Mouse (Mus musculus) myocyte (in vitro differentiated cells): ENCODE data around the gene S1pr5. TPM values are rescaled to one million over a fixed set of nuclear protein-coding genes. Genes with fewer than 3 reads are reported as not detected.
"Not testable (repeated sequence)": the region's sequence is repeated elsewhere in the genome, so short reads cannot be mapped to it uniquely, and the experiment has no call there.

Source experiments
- H3K27me3 ChIP-seq: one replicate; pipeline ENCODE4 v1.6.1; 2011; ENCODE audit not compliant: control insufficient read depth, insufficient read depth, insufficient read length
- H3K36me3 ChIP-seq: one replicate; pipeline ENCODE4 v1.6.1; 2011; ENCODE audit not compliant: control insufficient read depth, insufficient read depth
- H3K4me2 ChIP-seq: one replicate; pipeline ENCODE4 v1.6.1; 2011; ENCODE audit warnings: low read depth, control low read depth
- H3K4me3 ChIP-seq: one replicate; pipeline ENCODE4 v1.5.1; 2011; ENCODE audit warnings: mild to moderate bottlenecking, control low read depth, moderate library complexity
- H3K79me2 ChIP-seq: one replicate; pipeline ENCODE4 v1.6.1; 2011; ENCODE audit not compliant: control insufficient read depth, insufficient read depth
- H3ac ChIP-seq: one replicate; pipeline ENCODE4 v1.6.1; 2011; ENCODE audit not compliant: control insufficient read depth, insufficient read length
- CEBPB ChIP-seq: IDR thresholded peaks from 2 replicates; pipeline ENCODE4 v1.6.1; 2011; ENCODE audit warnings: mild to moderate bottlenecking, moderate library complexity; ENCODE audit not compliant: poor library complexity, insufficient read depth, severe bottlenecking
- E2F4 ChIP-seq: IDR thresholded peaks from one replicate; pipeline ENCODE4 v1.6.1; 2011; ENCODE audit warnings: mild to moderate bottlenecking, control low read depth, moderate library complexity; ENCODE audit not compliant: insufficient read depth
- MAX ChIP-seq: IDR thresholded peaks from one replicate; pipeline ENCODE4 v1.6.1; 2011; ENCODE audit warnings: low read depth, mild to moderate bottlenecking, control low read depth
- MYOD1 ChIP-seq, 3 experiments: IDR thresholded peaks; one replicate each; pipeline ENCODE4 v1.6.1; 2011; ENCODE audit warnings: control low read depth in 2 of 3, low read depth in 2 of 3, mild to moderate bottlenecking in 2 of 3, moderate library complexity in 1 of 3; ENCODE audit not compliant: insufficient read length in 2 of 3, control insufficient read depth in 1 of 3
- MYOG ChIP-seq, 3 experiments: IDR thresholded peaks; one replicate each; pipeline ENCODE4 v1.6.1; 2011; ENCODE audit warnings: control low read depth in 2 of 3, low read depth in 2 of 3, mild to moderate bottlenecking in 2 of 3; ENCODE audit not compliant: insufficient read length in 2 of 3, control insufficient read depth in 1 of 3, insufficient read depth in 1 of 3
- POLR2A ChIP-seq: IDR thresholded peaks from one replicate; pipeline ENCODE4 v1.6.1; 2011; ENCODE audit warnings: low read depth, mild to moderate bottlenecking, control low read depth, moderate library complexity; ENCODE audit not compliant: insufficient read length
- POLR2AphosphoS2 ChIP-seq: IDR thresholded peaks from one replicate; pipeline ENCODE4 v1.6.1; 2011; ENCODE audit warnings: low read depth, control low read depth; ENCODE audit not compliant: insufficient read length
- REST ChIP-seq: IDR thresholded peaks from one replicate; pipeline ENCODE4 v1.6.1; 2011; ENCODE audit warnings: mild to moderate bottlenecking, control low read depth, moderate library complexity; ENCODE audit not compliant: insufficient read depth, insufficient read length
- SRF ChIP-seq: IDR thresholded peaks from one replicate; pipeline ENCODE4 v1.6.1; 2011; ENCODE audit warnings: low read depth; ENCODE audit not compliant: control insufficient read depth, insufficient read length
- TCF12 ChIP-seq: IDR thresholded peaks from one replicate; pipeline ENCODE4 v1.6.1; 2011; ENCODE audit warnings: mild to moderate bottlenecking, control low read depth; ENCODE audit not compliant: poor library complexity, insufficient read depth, severe bottlenecking
- TCF3 ChIP-seq: IDR thresholded peaks from one replicate; pipeline ENCODE4 v1.6.1; 2011; ENCODE audit warnings: low read depth, control low read depth; ENCODE audit not compliant: insufficient read length
- USF1 ChIP-seq: IDR thresholded peaks from one replicate; pipeline ENCODE4 v1.6.1; 2011; ENCODE audit warnings: low read depth, mild to moderate bottlenecking, control low read depth, moderate library complexity
- polyA plus RNA-seq: library from polyadenylated mRNA; unstranded; fragments of >200 nt; fragmentation: generic; extraction: Trizol; gene quantifications from one replicate; pipeline ENCODE4 v1.2.1, GENCODE M21; 2012; ENCODE audit warnings: missing spikeins

The S1pr5 gene
- polyA plus RNA-seq, 1 experiment, result 0.22 TPM

DNA sequence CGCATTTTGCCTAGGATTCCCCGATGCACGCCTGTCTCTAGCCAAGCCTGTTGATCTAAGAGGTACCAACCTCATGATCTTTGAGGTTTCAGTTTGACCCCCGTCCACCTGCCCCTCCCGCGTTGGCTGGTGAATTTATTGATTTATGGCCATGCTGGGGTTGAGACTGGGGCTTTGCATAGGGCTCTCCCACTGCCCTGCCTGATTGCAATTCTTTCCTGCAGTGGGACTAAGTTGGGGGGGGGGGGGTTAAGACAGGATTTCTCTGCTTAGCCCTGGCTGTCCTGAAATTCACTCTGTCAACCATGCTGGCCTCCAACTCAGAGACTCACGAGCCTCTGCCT, 22.9 kb downstream of the S1pr5 start:
- no peaks in the 10 kb centered on the region for H3K79me2 ChIP-seq
- H3ac ChIP-seq, result no peak overlapping the region
- H3K4me3 ChIP-seq, result peak overlapping the region; percentile 18

DNA sequence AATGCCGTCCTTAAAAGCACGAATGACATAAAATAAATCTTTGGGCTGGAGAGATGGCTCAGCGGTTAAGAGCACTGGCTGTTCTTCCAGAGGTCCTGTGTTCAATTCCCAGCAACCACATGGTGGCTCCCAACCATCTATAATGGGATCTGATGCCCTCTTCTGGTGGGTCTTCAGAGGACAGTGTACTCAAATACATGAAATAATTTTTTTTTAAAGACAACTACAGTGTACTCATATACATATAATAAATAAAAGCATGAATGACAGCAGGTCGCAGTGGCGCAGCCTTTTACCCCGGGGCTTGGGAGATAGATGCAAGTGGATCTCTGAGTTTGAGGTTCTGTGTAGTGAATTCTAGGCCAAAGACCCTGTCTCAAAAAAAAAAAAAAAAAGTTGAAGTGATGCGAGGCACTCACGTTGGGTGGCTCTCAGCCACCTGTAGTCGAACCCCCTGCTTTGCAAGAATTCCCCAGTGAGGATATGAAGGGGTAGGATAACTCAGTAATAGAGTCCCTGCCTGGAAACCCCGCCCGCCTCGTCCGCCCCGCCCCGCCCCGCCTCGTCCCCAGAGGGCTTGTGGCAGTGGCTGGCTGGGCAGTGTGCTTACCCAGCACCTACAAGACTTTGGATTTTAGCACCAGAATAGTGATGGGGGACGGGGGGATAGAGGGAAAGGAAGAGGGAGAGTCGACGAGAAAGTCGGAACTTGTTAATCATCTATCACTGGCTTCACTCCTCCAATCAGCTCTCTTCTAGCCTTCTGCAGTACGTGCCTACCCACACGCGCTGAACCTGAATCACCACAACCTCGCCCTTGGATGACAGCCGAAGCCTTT, 23.4 kb downstream of the S1pr5 start:
- Histone ChIP-seq H3K4me2 (peak overlapping the region; percentile 86), H3ac (no peak overlapping the region), H3K36me3 (no peaks in the 10 kb centered on the region), H3K4me3 (peak overlapping the region; percentile 18), H3K79me2 (no peaks in the 10 kb centered on the region), H3K27me3 (no peaks in the 10 kb centered on the region)
- TF ChIP-seq CEBPB (no peak), USF1 (no peak)

More for the DNA sequence above, 22.9 kb downstream of the S1pr5 start:
- no peaks in the 10 kb centered on the region for H3K27me3 ChIP-seq
- H3K4me2 ChIP-seq, result peak overlapping the region; percentile 86
- no peaks in the 10 kb centered on the region for H3K36me3 ChIP-seq
- TF ChIP-seq MYOD1 (IDR thresholded peaks at IDR 0.05; ENCODE audit: control insufficient read depth in 1 of 3, insufficient read length in 2 of 3, low read depth in 2 of 3), result no peak
- TF ChIP-seq POLR2AphosphoS2, result no peak
- TF ChIP-seq TCF12, result no peak
- no peak for TF ChIP-seq CEBPB
- no peak for TF ChIP-seq E2F4
- no peak for TF ChIP-seq USF1
- no peak for TF ChIP-seq TCF3
- TF ChIP-seq MYOG (IDR thresholded peaks at IDR 0.05; ENCODE audit: control insufficient read depth in 1 of 3, insufficient read depth in 1 of 3, insufficient read length in 2 of 3, low read depth in 2 of 3), result no peak
- TF ChIP-seq POLR2A, result no peak
- TF ChIP-seq MAX, result no peak
- no peak for TF ChIP-seq SRF
- TF ChIP-seq REST, result no peak

DNA sequence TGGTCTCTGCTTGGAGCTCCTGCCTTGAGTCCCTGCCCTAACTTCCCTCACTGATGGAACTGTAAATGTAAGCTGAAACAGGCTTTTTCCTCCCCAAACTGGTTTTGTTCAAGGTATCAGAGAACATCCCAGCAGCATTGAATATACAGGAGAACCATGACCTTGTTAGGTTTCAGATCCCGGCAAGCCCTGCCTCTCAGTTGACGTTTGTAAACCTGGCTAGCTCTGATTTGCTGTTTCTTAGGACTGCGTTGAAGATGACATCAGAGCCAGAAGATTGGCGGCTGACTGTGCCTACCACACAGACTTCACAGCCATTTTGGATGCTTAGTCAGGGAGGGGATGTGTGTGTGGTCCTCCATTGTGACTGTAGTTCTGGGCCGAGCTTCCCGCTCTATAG, 24.3 kb downstream of the S1pr5 start:
- H3ac ChIP-seq, result no peak overlapping the region
- no peaks in the 10 kb centered on the region for H3K27me3 ChIP-seq
- TF ChIP-seq SRF (no peak), TCF12 (no peak), CEBPB (no peak), E2F4 (no peak), TCF3 (no peak), MYOG (IDR thresholded peaks at IDR 0.05; ENCODE audit: control insufficient read depth in 1 of 3, insufficient read depth in 1 of 3, insufficient read length in 2 of 3, low read depth in 2 of 3) (no peak), MYOD1 (IDR thresholded peaks at IDR 0.05; ENCODE audit: control insufficient read depth in 1 of 3, insufficient read length in 2 of 3, low read depth in 2 of 3) (no peak), POLR2A (no peak), POLR2AphosphoS2 (no peak), REST (no peak), USF1 (no peak), MAX (no peak)
- no peaks in the 10 kb centered on the region for H3K36me3 ChIP-seq
- H3K4me2 ChIP-seq, result no peak overlapping the region
- H3K4me3 ChIP-seq, result no peak overlapping the region
- H3K79me2 ChIP-seq, result no peaks in the 10 kb centered on the region

DNA sequence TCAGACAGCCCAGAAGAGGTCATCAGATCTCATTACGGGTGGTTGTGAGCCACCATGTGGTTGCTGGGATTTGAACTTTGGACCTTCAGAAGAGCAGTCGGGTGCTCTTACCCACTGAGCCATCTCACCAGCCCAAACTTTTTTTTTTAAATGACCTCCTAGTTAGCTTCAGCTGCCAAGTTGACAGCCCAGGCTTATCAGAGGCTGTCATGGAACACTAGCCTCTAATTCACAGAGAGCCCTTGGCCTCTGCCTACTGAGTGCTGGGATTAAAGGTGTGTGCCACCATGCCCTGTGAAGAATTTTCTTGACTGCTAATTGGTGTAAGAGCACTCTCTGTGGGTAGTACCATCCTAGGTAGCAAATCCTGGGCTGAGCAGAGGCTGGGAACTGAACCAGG, 24.8 kb downstream of the S1pr5 start:
- H3K4me3 ChIP-seq, H3K79me2 ChIP-seq: not testable (repeated sequence)

DNA sequence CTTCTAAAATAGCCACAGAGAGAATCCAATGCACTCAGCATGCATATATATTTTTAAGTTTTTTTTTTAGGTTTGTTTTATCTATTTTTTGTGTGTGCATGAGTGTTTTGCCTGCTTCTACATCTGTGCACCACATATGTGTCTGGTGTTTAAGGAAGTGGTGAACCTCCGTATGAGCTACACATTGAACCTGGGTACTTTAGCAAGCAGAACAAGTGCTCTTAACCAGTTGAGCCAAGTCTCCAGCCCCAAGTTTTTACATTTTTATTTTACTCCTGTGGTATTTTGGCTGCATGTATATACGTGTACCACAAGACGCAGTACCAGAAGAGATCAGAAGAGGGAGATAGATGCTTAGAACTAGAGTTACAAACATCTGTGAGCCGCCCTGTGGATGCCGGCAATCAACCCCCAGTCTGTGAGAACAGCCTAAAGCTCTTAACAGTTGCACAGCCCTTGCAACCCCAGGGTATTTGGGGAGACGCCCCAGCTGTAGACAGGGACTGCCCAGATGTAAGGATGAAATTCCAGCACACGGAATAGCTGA, 26.8 kb downstream of the S1pr5 start:
- H3K27me3 ChIP-seq, result no peaks in the 10 kb centered on the region
- H3ac ChIP-seq, result no peak overlapping the region
- no peak for TF ChIP-seq REST
- TF ChIP-seq SRF, result no peak
- no peak for TF ChIP-seq CEBPB
- no peak for TF ChIP-seq E2F4
- TF ChIP-seq MYOG (IDR thresholded peaks at IDR 0.05; ENCODE audit: control insufficient read depth in 1 of 3, insufficient read depth in 1 of 3, insufficient read length in 2 of 3, low read depth in 2 of 3), result no peak
- TF ChIP-seq TCF3, result no peak
- TF ChIP-seq POLR2A, result no peak
- TF ChIP-seq TCF12, result no peak
- TF ChIP-seq USF1, result no peak
- no peak for TF ChIP-seq MAX
- no peak for TF ChIP-seq MYOD1 (IDR thresholded peaks at IDR 0.05; ENCODE audit: control insufficient read depth in 1 of 3, insufficient read length in 2 of 3, low read depth in 2 of 3)
- no peak overlapping the region for H3K4me3 ChIP-seq
- no peaks in the 10 kb centered on the region for H3K36me3 ChIP-seq
- peak overlapping the region; percentile 59 for H3K4me2 ChIP-seq
- H3K79me2 ChIP-seq, result no peaks in the 10 kb centered on the region

More for the DNA sequence above, 24.8 kb downstream of the S1pr5 start:
- not testable (repeated sequence) for H3K4me2 ChIP-seq, H3ac ChIP-seq, H3K36me3 ChIP-seq, H3K27me3 ChIP-seq
